Mouse (Mus musculus): ENCODE data around the gene Bst1. TPM values are rescaled to one million over a fixed set of nuclear protein-coding genes. Genes with fewer than 3 reads are reported as not detected.

Bst1 gene
- total and polyA plus RNA-seq, 3 experiments, result not detected

DNA sequence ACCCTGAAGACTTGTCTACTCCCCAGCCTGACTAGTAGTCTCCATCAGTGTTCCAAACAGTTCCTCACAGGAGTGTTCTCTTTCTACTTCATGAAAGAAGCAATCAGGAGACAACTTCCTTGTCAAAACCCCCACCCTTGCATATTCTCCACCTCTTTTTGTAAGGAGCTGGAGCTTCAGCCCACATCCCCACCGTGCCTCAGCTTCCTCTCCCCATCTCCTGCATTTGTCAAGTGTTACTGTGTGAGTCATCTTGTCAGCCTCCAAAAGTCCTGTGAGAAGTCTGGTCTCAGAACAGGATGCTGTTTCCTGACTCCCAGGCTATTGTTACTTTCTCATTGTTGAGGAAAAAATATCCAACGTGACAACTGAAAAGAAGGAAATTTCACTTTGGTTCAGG is 46.6 kb downstream of the Bst1 start:
- no peak overlapping the region for H3K4me3 ChIP-seq (ENCODE audit: control insufficient read depth in 1 of 2, insufficient read depth in 1 of 2, low read depth in 2 of 2, low read length in 2 of 2)
- no peaks in the 10 kb centered on the region for H3K4me1 ChIP-seq (ENCODE audit: control insufficient read depth in 1 of 2, insufficient read depth in 2 of 2, low read length in 2 of 2)
- no peak for DNase-seq (ENCODE audit: low read depth, low spot score)
- no peaks in the 10 kb centered on the region for H3K79me2 ChIP-seq (ENCODE audit: control insufficient read depth, insufficient read depth, low read length, poor library complexity)
- no peak overlapping the region for H3K9ac ChIP-seq (ENCODE audit: control insufficient read depth, low read depth, low read length, poor library complexity, severe bottlenecking)
- no peaks in the 10 kb centered on the region for H3K9me3 ChIP-seq (replicated peaks; ENCODE audit: insufficient read depth, low read length)
- no peaks in the 10 kb centered on the region; a peak in 1 of 4 replicates for H3K27me3 ChIP-seq (ENCODE audit: control insufficient read depth in 1 of 2, insufficient read depth in 2 of 2, low read length in 2 of 2)
- no peak for TF ChIP-seq SIN3A (IDR thresholded peaks at IDR 0.05; ENCODE audit: low read length)
- TF ChIP-seq NRF1 (IDR thresholded peaks at IDR 0.05; ENCODE audit: insufficient read depth, low read depth, low read length, poor library complexity, severe bottlenecking), result no peak
- TF ChIP-seq MAZ (IDR thresholded peaks at IDR 0.05; ENCODE audit: low read depth, low read length), result no peak
- TF ChIP-seq RAD21 (IDR thresholded peaks at IDR 0.05; ENCODE audit: low read depth, low read length), result no peak
- no peak for TF ChIP-seq POLR2AphosphoS2 (IDR thresholded peaks at IDR 0.05; ENCODE audit: low read length)
- no peak for TF ChIP-seq MAX (IDR thresholded peaks at IDR 0.05; ENCODE audit: low read length)
- TF ChIP-seq ELF1 (IDR thresholded peaks at IDR 0.05; ENCODE audit: low read depth, low read length), result no peak
- no peak for TF ChIP-seq EP300 (IDR thresholded peaks at IDR 0.05; ENCODE audit: low read depth in 1 of 2, low read length in 2 of 2)
- no peak for TF ChIP-seq BHLHE40 (IDR thresholded peaks at IDR 0.05; ENCODE audit: borderline replicate concordance, low read depth, low read length)
- H3K27ac ChIP-seq (ENCODE audit: control insufficient read depth, low read depth, low read length), result no peak overlapping the region
- H3K36me3 ChIP-seq (ENCODE audit: control insufficient read depth in 1 of 2, insufficient read depth in 2 of 2, low read length in 2 of 2), result no peaks in the 10 kb centered on the region

GRCm38 (mm10) chr5:43868253-43868652 is 49.6 kb downstream of the Bst1 start, which contains the start of gene Cd38:
TSS of gene Cd38 (plus strand) at chr5:43868553.
- Histone ChIP-seq H3K36me3 (ENCODE audit: control insufficient read depth in 1 of 2, insufficient read depth in 2 of 2, low read length in 2 of 2) (no peaks in the 10 kb centered on the region), H3K27me3 (ENCODE audit: control insufficient read depth in 1 of 2, insufficient read depth in 2 of 2, low read length in 2 of 2) (no peaks in the 10 kb centered on the region), H3K27ac (ENCODE audit: control insufficient read depth, low read depth, low read length) (no peak within 1 kb of the TSS), H3K4me3 (ENCODE audit: control insufficient read depth in 1 of 2, insufficient read depth in 1 of 2, low read depth in 2 of 2, low read length in 2 of 2) (no peak within 1 kb of the TSS), H3K9ac (ENCODE audit: control insufficient read depth, low read depth, low read length, poor library complexity, severe bottlenecking) (no peak within 1 kb of the TSS), H3K79me2 (ENCODE audit: control insufficient read depth, insufficient read depth, low read length, poor library complexity) (no peaks in the 10 kb centered on the region), H3K9me3 (replicated peaks; ENCODE audit: insufficient read depth, low read length) (no peaks in the 10 kb centered on the region), H3K4me1 (ENCODE audit: control insufficient read depth in 1 of 2, insufficient read depth in 2 of 2, low read length in 2 of 2) (no peaks in the 10 kb centered on the region; a peak in 1 of 4 replicates)
- DNase-seq (ENCODE audit: low read depth, low spot score), result no peak
- TF ChIP-seq JUND (IDR thresholded peaks at IDR 0.05; ENCODE audit: low read depth, low read length) (no peak), MAX (IDR thresholded peaks at IDR 0.05; ENCODE audit: low read length) (no peak), POLR2A (IDR thresholded peaks at IDR 0.05; ENCODE audit: control insufficient read depth in 1 of 2, insufficient read depth in 1 of 2, low read depth in 1 of 2, low read length in 2 of 2, poor library complexity in 1 of 2) (no peak), EP300 (IDR thresholded peaks at IDR 0.05; ENCODE audit: low read depth in 1 of 2, low read length in 2 of 2) (no peak), CHD2 (IDR thresholded peaks at IDR 0.05; ENCODE audit: low read length) (no peak), KAT2A (conservative IDR thresholded peaks at IDR 0.05; ENCODE audit: low read depth, low read length) (no peak), TCF12 (IDR thresholded peaks at IDR 0.05; ENCODE audit: low read depth, low read length) (no peak), NRF1 (IDR thresholded peaks at IDR 0.05; ENCODE audit: insufficient read depth, low read depth, low read length, poor library complexity, severe bottlenecking) (no peak), TAL1 (IDR thresholded peaks at IDR 0.05; ENCODE audit: low read length) (no peak), MYC (IDR thresholded peaks at IDR 0.05; ENCODE audit: low read depth, low read length) (no peak), MAFK (IDR thresholded peaks at IDR 0.05; ENCODE audit: borderline replicate concordance, low read depth, low read length) (no peak), GABPA (IDR thresholded peaks at IDR 0.05; ENCODE audit: low read depth, low read length) (no peak), MEF2A (IDR thresholded peaks at IDR 0.05; ENCODE audit: extremely low read depth, insufficient replicate concordance, low read depth, low read length, poor library complexity, severe bottlenecking) (no peak), UBTF (IDR thresholded peaks at IDR 0.05; ENCODE audit: borderline replicate concordance, insufficient read depth, low read depth, low read length) (no peak), E2F4 (IDR thresholded peaks at IDR 0.05; ENCODE audit: borderline replicate concordance, low read depth, low read length) (no peak), SIN3A (IDR thresholded peaks at IDR 0.05; ENCODE audit: low read length) (no peak), POLR2AphosphoS2 (IDR thresholded peaks at IDR 0.05; ENCODE audit: low read length) (no peak), CHD1 (IDR thresholded peaks at IDR 0.05; ENCODE audit: low read depth, low read length) (no peak), RAD21 (IDR thresholded peaks at IDR 0.05; ENCODE audit: low read depth, low read length) (no peak), ELF1 (IDR thresholded peaks at IDR 0.05; ENCODE audit: low read depth, low read length) (no peak)
